Mouse (Mus musculus) lung, postnatal 14 days (tissue): ENCODE results near the gene Evi5.
A peak's percentile ranks its signal among the peaks of the same experiment; 100 is the strongest.

Experiments used
- DNase-seq: peaks from one replicate; pipeline ENCODE4 v3.0.0; 2021

Evi5 gene

GRCm38 (mm10) chr5:107874561-107875260 lies at the start of gene Evi5:
Evi5 (minus strand) TSS chr5:107875107.
- no peak for DNase-seq

- DNase-seq, result no peak
These were observed 49.7 kb upstream of the Evi5 start for GRCm38 (mm10) chr5:107924564-107924963.

GRCm38 (mm10) chr5:107922836-107923235 lies 47.9 kb upstream of the Evi5 start:
- no peak for DNase-seq

GRCm38 (mm10) chr5:107921400-107922252 lies 46.7 kb upstream of the Evi5 start:
- peak; percentile 67 for DNase-seq

- DNase-seq, result no peak
These were observed 40.4 kb upstream of the Evi5 start for GRCm38 (mm10) chr5:107915280-107915679.

- no peak for DNase-seq
These were observed 36.1 kb upstream of the Evi5 start for GRCm38 (mm10) chr5:107911012-107911411.

- DNase-seq, result no peak
These were observed 35.2 kb upstream of the Evi5 start for GRCm38 (mm10) chr5:107910084-107910616.

- no peak for DNase-seq
These were observed 34.8 kb upstream of the Evi5 start for GRCm38 (mm10) chr5:107909668-107910067.

- DNase-seq, result no peak
These were observed 33.7 kb upstream of the Evi5 start for GRCm38 (mm10) chr5:107908514-107909110.

GRCm38 (mm10) chr5:107904325-107904724 lies 29.4 kb upstream of the Evi5 start:
- no peak for DNase-seq

GRCm38 (mm10) chr5:107901014-107901615 lies 26.2 kb upstream of the Evi5 start:
- no peak for DNase-seq

GRCm38 (mm10) chr5:107900206-107901013 lies 25.5 kb upstream of the Evi5 start, which contains the start of gene Rpl5:
Rpl5 (plus strand) TSS chr5:107900502.
- DNase-seq, result peak; percentile 97

GRCm38 (mm10) chr5:107896265-107896664 lies 21.4 kb upstream of the Evi5 start:
- no peak for DNase-seq

GRCm38 (mm10) chr5:107894676-107895075 lies 19.8 kb upstream of the Evi5 start:
- no peak for DNase-seq

GRCm38 (mm10) chr5:107891515-107891914 lies 16.6 kb upstream of the Evi5 start:
- DNase-seq, result peak; percentile 43

- DNase-seq, result no peak
These were observed 15.3 kb upstream of the Evi5 start for GRCm38 (mm10) chr5:107889994-107890888.

GRCm38 (mm10) chr5:107880710-107881109 lies 5.8 kb upstream of the Evi5 start:
- no peak for DNase-seq

GRCm38 (mm10) chr5:107877053-107877452 lies 2.1 kb upstream of the Evi5 start:
- DNase-seq, result no peak

GRCm38 (mm10) chr5:107875261-107875611 lies 329 bp upstream of the Evi5 start:
- DNase-seq, result no peak

GRCm38 (mm10) chr5:107873886-107874302 lies 1.0 kb downstream of the Evi5 start:
- DNase-seq, result no peak

GRCm38 (mm10) chr5:107873330-107873729 lies 1.6 kb downstream of the Evi5 start:
- DNase-seq, result no peak
